Mouse (Mus musculus): ENCODE data around the gene Cfap221. TPM values are rescaled to one million over a fixed set of nuclear protein-coding genes. Genes with fewer than 3 reads are reported as not detected.

Cfap221 gene
- total RNA-seq, 1 experiment = not detected

DNA sequence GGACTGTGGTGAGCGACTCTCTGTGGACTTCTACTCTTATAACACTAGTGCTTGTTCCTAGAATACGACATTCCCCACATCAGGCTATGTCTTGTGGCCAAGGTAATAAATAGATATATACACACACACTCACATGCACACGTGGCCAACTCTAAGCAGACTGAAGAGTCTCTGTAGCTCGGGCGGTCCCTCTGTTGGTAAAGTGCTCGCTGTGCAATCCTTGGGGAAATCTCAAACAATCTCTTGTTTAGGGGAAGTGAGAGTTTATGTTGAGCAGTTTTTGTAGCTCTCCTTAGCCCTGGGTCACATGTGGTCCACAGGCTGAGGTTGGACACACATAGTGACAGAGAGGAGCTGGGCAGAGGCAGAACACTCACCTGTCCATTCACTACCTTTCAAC is 104.1 kb downstream of the Cfap221 start:
- Histone ChIP-seq H3K4me1 (ENCODE audit: control insufficient read depth in 2 of 2, insufficient read depth in 2 of 2, low read length in 2 of 2, poor library complexity in 1 of 2) (no peaks in the 10 kb centered on the region), H3K9me3 (ENCODE audit: control insufficient read depth, insufficient read depth, low read depth, low read length) (no peaks in the 10 kb centered on the region), H3K9ac (ENCODE audit: insufficient read depth, low read depth, low read length, poor library complexity, severe bottlenecking) (no peak overlapping the region), H3K27ac (ENCODE audit: insufficient read depth, low read depth, low read length, poor library complexity, severe bottlenecking) (no peak overlapping the region), H3K4me3 (ENCODE audit: insufficient read depth in 1 of 2, low read depth in 1 of 2, low read length in 2 of 2, poor library complexity in 1 of 2, severe bottlenecking in 1 of 2) (no peak overlapping the region), H3K36me3 (ENCODE audit: control insufficient read depth, insufficient read depth, low read length, poor library complexity, severe bottlenecking) (no peaks in the 10 kb centered on the region)
- in situ Hi-C loops (cut with MboI; ENCODE audit: low sequenced_read_pairs in 2 of 2, unreplicated experiment in 2 of 2) = no loop called here
- DNase-seq (ENCODE audit: low read depth, low spot score) = no peak
- TF ChIP-seq ZC3H11A (IDR thresholded peaks at IDR 0.05; ENCODE audit: borderline replicate concordance, low read depth, low read length) = no peak
- no peak for TF ChIP-seq HCFC1 (IDR thresholded peaks at IDR 0.05; ENCODE audit: borderline replicate concordance, insufficient read depth, low read length)
- TF ChIP-seq CHD2 (IDR thresholded peaks at IDR 0.05; ENCODE audit: low read depth, low read length) = no peak
- no peak for TF ChIP-seq ZNF384 (IDR thresholded peaks at IDR 0.05; ENCODE audit: low read depth, low read length)
- no peak for TF ChIP-seq MAFK (IDR thresholded peaks at IDR 0.05; ENCODE audit: insufficient read depth, low read depth, low read length)

- in situ Hi-C loops (cut with MboI; ENCODE audit: low sequenced_read_pairs in 2 of 2, unreplicated experiment in 2 of 2) = no loop called here
- Histone ChIP-seq H3K4me1 (ENCODE audit: control insufficient read depth in 2 of 2, insufficient read depth in 2 of 2, low read length in 2 of 2, poor library complexity in 1 of 2) (no peaks in the 10 kb centered on the region), H3K4me3 (ENCODE audit: insufficient read depth in 1 of 2, low read depth in 1 of 2, low read length in 2 of 2, poor library complexity in 1 of 2, severe bottlenecking in 1 of 2) (no peak overlapping the region), H3K9ac (ENCODE audit: insufficient read depth, low read depth, low read length, poor library complexity, severe bottlenecking) (no peak overlapping the region), H3K36me3 (ENCODE audit: control insufficient read depth, insufficient read depth, low read length, poor library complexity, severe bottlenecking) (no peaks in the 10 kb centered on the region), H3K9me3 (ENCODE audit: control insufficient read depth, insufficient read depth, low read depth, low read length) (no peaks in the 10 kb centered on the region), H3K27ac (ENCODE audit: insufficient read depth, low read depth, low read length, poor library complexity, severe bottlenecking) (no peak overlapping the region)
- TF ChIP-seq ZNF384 (IDR thresholded peaks at IDR 0.05; ENCODE audit: low read depth, low read length) = no peak
- DNase-seq (ENCODE audit: low read depth, low spot score) = no peak
Measured at GRCm38 (mm10) chr1:119891865-119892264, 105.2 kb downstream of the Cfap221 start.

- in situ Hi-C loops (cut with MboI; ENCODE audit: low sequenced_read_pairs in 2 of 2, unreplicated experiment in 2 of 2) = no loop called here
- TF ChIP-seq HCFC1 (IDR thresholded peaks at IDR 0.05; ENCODE audit: borderline replicate concordance, insufficient read depth, low read length) (no peak), CHD2 (IDR thresholded peaks at IDR 0.05; ENCODE audit: low read depth, low read length) (no peak), MAFK (IDR thresholded peaks at IDR 0.05; ENCODE audit: insufficient read depth, low read depth, low read length) (no peak), ZC3H11A (IDR thresholded peaks at IDR 0.05; ENCODE audit: borderline replicate concordance, low read depth, low read length) (no peak), ZNF384 (IDR thresholded peaks at IDR 0.05; ENCODE audit: low read depth, low read length) (no peak)
Measured at GRCm38 (mm10) chr1:119891149-119891548, 105.9 kb downstream of the Cfap221 start.

GRCm38 (mm10) chr1:119889347-119889746 is 107.7 kb downstream of the Cfap221 start:
- no peaks in the 10 kb centered on the region for H3K36me3 ChIP-seq (ENCODE audit: control insufficient read depth, insufficient read depth, low read length, poor library complexity, severe bottlenecking)
- H3K4me3 ChIP-seq (ENCODE audit: insufficient read depth in 1 of 2, low read depth in 1 of 2, low read length in 2 of 2, poor library complexity in 1 of 2, severe bottlenecking in 1 of 2) = no peak overlapping the region
- H3K9me3 ChIP-seq (ENCODE audit: control insufficient read depth, insufficient read depth, low read depth, low read length) = no peaks in the 10 kb centered on the region
- in situ Hi-C loops (cut with MboI; ENCODE audit: low sequenced_read_pairs in 2 of 2, unreplicated experiment in 2 of 2) = no loop called here
- 0 out of 4 replicates have a peak, but pooled peaks cover 0 to 2% of the 10 kb centered on the region in 2 experiments for H3K4me1 ChIP-seq (ENCODE audit: control insufficient read depth in 2 of 2, insufficient read depth in 2 of 2, low read length in 2 of 2, poor library complexity in 1 of 2)
- DNase-seq (ENCODE audit: low read depth, low spot score) = no peak
- no peak overlapping the region for H3K9ac ChIP-seq (ENCODE audit: insufficient read depth, low read depth, low read length, poor library complexity, severe bottlenecking)
- H3K27ac ChIP-seq (ENCODE audit: insufficient read depth, low read depth, low read length, poor library complexity, severe bottlenecking) = no peak overlapping the region; the same call in 1 of the 2 replicates
- TF ChIP-seq ZC3H11A (IDR thresholded peaks at IDR 0.05; ENCODE audit: borderline replicate concordance, low read depth, low read length) = no peak

More at GRCm38 (mm10) chr1:119891149-119891548, 105.9 kb downstream of the Cfap221 start:
- Histone ChIP-seq H3K27ac (ENCODE audit: insufficient read depth, low read depth, low read length, poor library complexity, severe bottlenecking) (no peak overlapping the region), H3K9me3 (ENCODE audit: control insufficient read depth, insufficient read depth, low read depth, low read length) (no peaks in the 10 kb centered on the region), H3K4me3 (ENCODE audit: insufficient read depth in 1 of 2, low read depth in 1 of 2, low read length in 2 of 2, poor library complexity in 1 of 2, severe bottlenecking in 1 of 2) (no peak overlapping the region), H3K9ac (ENCODE audit: insufficient read depth, low read depth, low read length, poor library complexity, severe bottlenecking) (no peak overlapping the region), H3K36me3 (ENCODE audit: control insufficient read depth, insufficient read depth, low read length, poor library complexity, severe bottlenecking) (no peaks in the 10 kb centered on the region), H3K4me1 (ENCODE audit: control insufficient read depth in 2 of 2, insufficient read depth in 2 of 2, low read length in 2 of 2, poor library complexity in 1 of 2) (0 out of 4 replicates have a peak, but pooled peaks cover 0 to 2% of the 10 kb centered on the region in 2 experiments)
- no peak for DNase-seq (ENCODE audit: low read depth, low spot score)

- no peak for TF ChIP-seq CHD2 (IDR thresholded peaks at IDR 0.05; ENCODE audit: low read depth, low read length)
- TF ChIP-seq MAFK (IDR thresholded peaks at IDR 0.05; ENCODE audit: insufficient read depth, low read depth, low read length) = no peak
- no peak for TF ChIP-seq ZNF384 (IDR thresholded peaks at IDR 0.05; ENCODE audit: low read depth, low read length)
- TF ChIP-seq HCFC1 (IDR thresholded peaks at IDR 0.05; ENCODE audit: borderline replicate concordance, insufficient read depth, low read length) = no peak
- no peak for TF ChIP-seq ZC3H11A (IDR thresholded peaks at IDR 0.05; ENCODE audit: borderline replicate concordance, low read depth, low read length)
- Histone ChIP-seq H3K4me3 (ENCODE audit: insufficient read depth in 1 of 2, low read depth in 1 of 2, low read length in 2 of 2, poor library complexity in 1 of 2, severe bottlenecking in 1 of 2) (no peak overlapping the region), H3K36me3 (ENCODE audit: control insufficient read depth, insufficient read depth, low read length, poor library complexity, severe bottlenecking) (no peaks in the 10 kb centered on the region), H3K9me3 (ENCODE audit: control insufficient read depth, insufficient read depth, low read depth, low read length) (no peaks in the 10 kb centered on the region), H3K9ac (ENCODE audit: insufficient read depth, low read depth, low read length, poor library complexity, severe bottlenecking) (no peak overlapping the region), H3K27ac (ENCODE audit: insufficient read depth, low read depth, low read length, poor library complexity, severe bottlenecking) (no peak overlapping the region), H3K4me1 (ENCODE audit: control insufficient read depth in 2 of 2, insufficient read depth in 2 of 2, low read length in 2 of 2, poor library complexity in 1 of 2) (0 out of 4 replicates have a peak, but pooled peaks cover 0 to 2% of the 10 kb centered on the region in 2 experiments)
- in situ Hi-C loops (cut with MboI; ENCODE audit: low sequenced_read_pairs in 2 of 2, unreplicated experiment in 2 of 2) = no loop called here
- DNase-seq (ENCODE audit: low read depth, low spot score) = no peak
Measured at GRCm38 (mm10) chr1:119886320-119886719, 110.7 kb downstream of the Cfap221 start.
